Mouse (Mus musculus): Measurements from ENCODE around the gene Tbc1d30.

Gene Tbc1d30

GRCm38 (mm10) chr10:121351066-121351581, at the start of gene Tbc1d30:
TSS of gene Tbc1d30 (minus strand) at chr10:121351278.
- DNase-seq (ENCODE audit: low read depth, low spot score): no peak

- DNase-seq (ENCODE audit: low read depth, low spot score): no peak
Measured at GRCm38 (mm10) chr10:121398599-121398998, 47.5 kb upstream of the Tbc1d30 start.

GRCm38 (mm10) chr10:121395542-121396176, 44.6 kb upstream of the Tbc1d30 start:
- DNase-seq (ENCODE audit: low read depth, low spot score): no peak

DNA sequence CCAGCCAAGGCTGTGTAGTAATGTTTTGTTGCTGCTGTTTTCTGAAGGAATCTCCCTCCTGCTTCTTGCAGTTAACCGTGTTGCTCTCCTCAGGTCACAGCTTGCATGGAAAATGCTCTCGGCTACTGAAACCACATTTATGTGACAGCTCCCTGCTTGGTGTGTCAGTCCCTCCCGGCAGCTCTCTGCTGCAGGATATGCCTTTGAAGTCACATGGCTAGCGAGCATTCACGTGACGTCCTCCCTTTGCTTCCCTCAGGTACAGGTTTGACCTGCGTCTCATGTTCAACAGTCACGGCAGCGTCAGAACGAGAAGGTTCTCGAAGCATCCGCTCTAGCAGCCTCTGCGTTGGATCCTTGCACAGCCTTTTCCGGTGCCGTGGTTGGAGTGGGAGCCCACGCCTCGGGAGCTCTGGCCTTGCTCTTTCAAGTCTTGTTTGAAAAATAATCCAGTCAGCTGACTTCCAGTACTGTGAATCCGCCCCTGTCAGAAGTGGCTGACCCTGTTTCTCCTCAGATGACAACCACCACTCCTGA, 43.8 kb upstream of the Tbc1d30 start:
- DNase-seq (ENCODE audit: low read depth, low spot score): no peak

DNA sequence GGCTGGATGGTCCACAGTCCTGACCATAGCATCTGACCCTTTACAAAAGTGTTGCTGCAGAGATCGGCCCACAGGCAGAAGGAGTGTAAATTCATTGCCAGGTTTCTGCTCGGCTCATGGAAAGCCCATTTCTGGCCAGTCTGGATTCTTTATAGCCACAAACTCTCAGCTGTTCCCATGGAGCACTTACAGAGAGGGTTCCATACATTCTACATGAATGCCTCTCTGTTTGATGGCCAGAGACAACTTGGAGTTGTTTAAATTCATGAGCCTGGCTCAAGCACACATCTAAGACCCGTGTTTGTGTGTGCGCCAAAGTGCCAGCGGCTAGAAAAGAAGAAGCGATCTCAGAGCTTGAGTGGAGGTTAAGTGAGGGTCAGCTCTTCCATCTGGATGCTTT, 43.2 kb upstream of the Tbc1d30 start:
- DNase-seq (ENCODE audit: low read depth, low spot score): no peak

- no peak for DNase-seq (ENCODE audit: low read depth, low spot score)
Measured at GRCm38 (mm10) chr10:121391901-121392300, 40.8 kb upstream of the Tbc1d30 start.

GRCm38 (mm10) chr10:121390602-121391001, 39.5 kb upstream of the Tbc1d30 start:
- DNase-seq (ENCODE audit: low read depth, low spot score): no peak

DNA sequence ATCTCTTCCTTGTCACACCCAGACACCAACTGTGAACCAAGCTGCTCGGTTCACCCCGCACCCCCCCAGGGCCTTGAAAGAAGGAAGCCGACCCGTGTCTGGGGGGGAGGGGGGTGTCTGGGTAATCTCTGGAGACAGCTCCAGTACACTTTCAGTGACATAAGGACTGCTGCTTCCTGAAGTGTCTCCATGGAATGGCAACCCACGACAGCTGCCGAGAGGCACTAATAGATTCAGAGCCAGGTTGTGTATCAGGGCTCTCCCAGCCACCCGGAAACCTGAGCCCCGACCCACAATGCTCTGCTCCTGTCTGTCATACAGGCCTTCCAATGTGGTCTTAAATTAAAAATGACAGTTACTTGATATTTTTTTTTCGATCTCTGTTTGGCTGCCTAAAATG, 35.3 kb upstream of the Tbc1d30 start:
- no peak for DNase-seq (ENCODE audit: low read depth, low spot score)

- no peak for DNase-seq (ENCODE audit: low read depth, low spot score)
Measured at GRCm38 (mm10) chr10:121385695-121386094, 34.6 kb upstream of the Tbc1d30 start.

GRCm38 (mm10) chr10:121384710-121385109, 33.6 kb upstream of the Tbc1d30 start:
- no peak for DNase-seq (ENCODE audit: low read depth, low spot score)

- DNase-seq (ENCODE audit: low read depth, low spot score): no peak
Measured at GRCm38 (mm10) chr10:121381280-121381679, 30.2 kb upstream of the Tbc1d30 start.

- no peak for DNase-seq (ENCODE audit: low read depth, low spot score)
Measured at GRCm38 (mm10) chr10:121379387-121379786, 28.3 kb upstream of the Tbc1d30 start.

- no peak for DNase-seq (ENCODE audit: low read depth, low spot score)
Measured at GRCm38 (mm10) chr10:121376530-121377271, 25.6 kb upstream of the Tbc1d30 start.

- DNase-seq (ENCODE audit: low read depth, low spot score): no peak
Measured at GRCm38 (mm10) chr10:121375649-121376493, 24.8 kb upstream of the Tbc1d30 start.

DNA sequence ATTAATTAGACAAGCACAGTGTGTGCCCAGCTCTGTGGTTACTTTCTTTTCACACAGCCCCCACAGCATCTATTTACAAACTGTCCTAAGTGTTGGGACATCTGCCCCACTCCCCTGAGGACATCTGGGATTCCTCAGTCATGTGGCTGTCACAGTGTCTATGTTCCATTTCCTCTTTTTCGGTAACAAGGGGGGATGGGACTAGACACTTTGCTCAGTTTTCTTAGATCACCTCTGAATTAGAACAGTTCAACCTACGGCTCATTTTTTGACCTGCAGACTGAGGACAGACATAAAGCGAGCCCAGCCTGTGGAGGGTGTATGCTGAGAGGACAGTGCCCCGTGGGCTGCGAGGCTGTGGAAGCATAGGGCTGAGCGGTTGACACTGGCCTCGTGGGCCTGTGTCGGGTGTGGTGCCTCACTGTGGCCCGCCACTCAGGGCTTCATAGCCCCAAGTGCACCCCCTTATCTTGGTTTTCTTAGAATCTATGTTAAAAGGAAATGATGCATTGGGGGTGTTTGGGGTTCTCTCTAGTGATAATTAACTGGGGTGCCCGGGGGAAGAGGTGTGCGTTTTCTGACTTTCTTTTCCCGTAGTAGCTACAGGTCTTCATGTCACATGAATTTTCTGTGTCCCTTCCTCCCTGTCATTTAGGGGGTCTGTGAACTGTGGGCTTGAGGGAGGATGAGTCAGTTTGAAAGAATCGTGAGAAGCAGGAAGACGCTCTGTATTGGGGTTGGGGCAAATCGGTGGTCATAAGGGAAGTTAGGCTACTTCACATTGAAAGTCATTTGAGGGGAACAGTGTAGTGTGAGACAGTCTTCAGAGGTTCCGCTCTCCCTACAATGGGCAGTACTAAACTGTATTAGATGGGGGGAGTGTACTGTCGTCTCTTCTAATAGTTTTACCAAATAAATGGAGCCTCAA, 23.9 kb upstream of the Tbc1d30 start:
- DNase-seq (ENCODE audit: low read depth, low spot score): no peak

DNA sequence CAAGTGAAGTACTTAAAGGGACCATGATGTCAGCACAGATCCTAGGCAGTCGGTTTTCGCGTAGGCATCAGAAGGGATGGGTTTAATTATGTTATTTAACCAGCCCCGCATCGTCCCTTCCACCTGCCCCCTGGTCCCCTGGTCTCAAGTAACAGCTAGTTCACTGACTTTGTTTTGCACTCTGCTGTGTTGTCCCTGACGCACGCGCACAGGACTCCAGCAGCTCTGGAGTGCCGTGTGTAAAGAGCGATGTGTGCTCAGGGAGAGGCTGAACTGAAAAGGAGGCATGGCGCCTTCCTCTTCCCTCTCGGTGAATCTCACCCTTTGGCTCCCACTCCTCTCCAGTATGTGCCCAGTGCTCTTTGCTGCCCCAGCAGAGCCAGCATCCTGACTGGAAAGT, 22.9 kb upstream of the Tbc1d30 start:
- DNase-seq (ENCODE audit: low read depth, low spot score): no peak

DNA sequence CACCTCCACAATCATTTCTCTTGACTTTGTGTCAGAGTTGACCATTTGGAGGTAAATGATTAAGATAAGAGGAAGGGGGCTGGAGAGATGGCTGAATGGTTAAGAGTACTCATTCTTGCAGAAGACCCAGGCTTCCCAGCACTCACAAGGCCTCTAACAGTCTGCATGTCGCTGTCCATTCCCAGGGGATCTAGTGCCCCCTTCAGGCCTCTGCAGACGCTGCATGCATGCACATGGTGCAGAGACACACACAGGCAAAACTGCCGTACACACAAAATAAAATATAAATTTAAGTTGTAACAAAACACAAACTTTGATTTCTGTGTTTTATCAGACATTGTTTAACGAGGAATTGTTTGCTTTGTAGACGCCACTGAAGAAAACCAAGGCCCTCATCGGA, 19.7 kb upstream of the Tbc1d30 start:
- DNase-seq (ENCODE audit: low read depth, low spot score): no peak

DNA sequence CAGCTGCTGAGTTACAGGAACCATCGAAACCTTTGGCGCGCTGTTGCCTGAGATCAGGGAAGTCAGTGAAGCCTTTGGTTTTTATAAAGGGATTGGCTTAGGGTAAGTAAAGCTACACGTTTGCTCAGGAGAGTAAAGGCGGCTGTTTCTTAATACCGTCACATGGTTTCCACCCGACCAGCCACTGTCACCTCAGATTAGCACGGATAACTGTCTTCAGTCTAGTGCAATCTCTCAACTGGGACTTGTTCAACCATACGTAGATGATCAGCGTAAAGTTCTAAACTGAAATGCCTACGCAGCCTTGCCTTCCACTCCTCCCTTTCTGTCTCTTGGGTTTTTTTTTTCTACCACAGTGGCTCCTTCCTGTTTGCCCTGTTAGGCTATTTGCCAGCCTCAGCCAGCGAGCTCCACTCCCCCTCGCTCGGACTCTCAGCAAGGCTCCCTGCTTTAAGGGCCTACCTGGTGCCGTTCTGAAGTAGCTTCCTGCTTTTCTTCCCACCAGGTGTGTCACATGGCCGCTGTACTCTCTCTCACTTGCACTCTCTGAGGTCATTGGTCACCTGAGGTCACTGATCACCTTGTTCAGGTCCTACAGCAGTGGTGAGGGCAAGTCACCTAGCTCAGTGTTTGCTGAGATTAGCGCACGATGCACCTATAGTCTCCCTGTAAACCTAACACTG, 17.8 kb upstream of the Tbc1d30 start:
- no peak for DNase-seq (ENCODE audit: low read depth, low spot score)

- DNase-seq (ENCODE audit: low read depth, low spot score): no peak
Measured at GRCm38 (mm10) chr10:121367780-121368179, 16.7 kb upstream of the Tbc1d30 start.

GRCm38 (mm10) chr10:121367271-121367670, 16.2 kb upstream of the Tbc1d30 start:
- DNase-seq (ENCODE audit: low read depth, low spot score): no peak

Data from embryo, embryonic 11.5 days (tissue).